Mouse (Mus musculus) embryonic facial prominence, embryonic 10.5 days (tissue): Measurements from ENCODE around the gene Tnfsf13. TPM values are rescaled to one million over a fixed set of nuclear protein-coding genes. Genes with fewer than 3 reads are reported as not detected.
"Not testable (repeated sequence)": the region's sequence is repeated elsewhere in the genome, so short reads cannot be mapped to it uniquely, and the experiment has no call there.

ENCODE experiments used
- DNase-seq: peaks from one replicate; pipeline ENCODE4 v3.0.0-alpha.2; 2017; ENCODE audit warnings: low spot score
- H3K27ac ChIP-seq: fragments of 300-500 bp; sonication (generic); replicated peaks from 2 replicates; pipeline ENCODE4 v1.5.1; 2016; ENCODE audit warnings: mild to moderate bottlenecking
- H3K27me3 ChIP-seq: fragments of 300-500 bp; sonication (generic); replicated peaks from 2 replicates; pipeline ENCODE4 v1.6.1; 2016; ENCODE audit warnings: low read depth, mild to moderate bottlenecking; ENCODE audit not compliant: poor library complexity, severe bottlenecking
- H3K36me3 ChIP-seq: fragments of 300-500 bp; sonication (generic); replicated peaks from 2 replicates; pipeline ENCODE4 v1.6.1; 2016; ENCODE audit warnings: mild to moderate bottlenecking, moderate library complexity
- H3K4me1 ChIP-seq: fragments of 300-500 bp; sonication (generic); 2 replicates; pipeline ENCODE4 v1.6.1; 2016
- H3K4me3 ChIP-seq: fragments of 300-500 bp; sonication (generic); 2 replicates; pipeline ENCODE4 v1.5.1; 2016; ENCODE audit warnings: mild to moderate bottlenecking, moderate library complexity
- H3K9me3 ChIP-seq: fragments of 300-500 bp; sonication (generic); 2 replicates; pipeline ENCODE4 v1.6.1; 2016; ENCODE audit warnings: mild to moderate bottlenecking
- WGBS: fragments of 180-500 bp; shearing (Covaris S2); methylation state at CpG from one replicate; pipeline ENCODE4 v1.1.7; 2016; 5-methylcytosine and 5-hydroxymethylcytosine counted together
- polyA plus RNA-seq: library from polyadenylated mRNA; unstranded; fragments of >200 nt; fragmentation: Nextera tagmentation; extraction: Ambion mirVana; gene quantifications from 2 replicates; pipeline ENCODE4 v1.2.1, GENCODE M21; 2016

Gene Tnfsf13
- polyA plus RNA-seq, 1 experiment from 2014 or later = not detected

- peak overlapping the region; percentile 0; the same call in 1 of the 2 replicates for H3K27ac ChIP-seq
- H3K27me3 ChIP-seq = no peaks in the 10 kb centered on the region
- H3K36me3 ChIP-seq = no peaks in the 10 kb centered on the region
- no peaks in the 10 kb centered on the region for H3K9me3 ChIP-seq
- 71% methylated on average over 20 of the region's 20 CpGs for WGBS
- no peak overlapping the region for H3K4me3 ChIP-seq
- peak; percentile 34 for DNase-seq
- peaks cover 54% of the 10 kb centered on the region for H3K4me1 ChIP-seq
Observed at GRCm38 (mm10) chr11:69712954-69713672, 27.5 kb upstream of the Tnfsf13 start.

- DNase-seq = no peak
- Histone ChIP-seq H3K27ac (no peak overlapping the region), H3K4me1 (peaks cover 53% of the 10 kb centered on the region), H3K36me3 (no peaks in the 10 kb centered on the region), H3K4me3 (no peak overlapping the region), H3K9me3 (no peaks in the 10 kb centered on the region), H3K27me3 (no peaks in the 10 kb centered on the region)
- WGBS = 83% methylated on average over 2 of the region's 2 CpGs
Observed at GRCm38 (mm10) chr11:69711082-69711481, 25.5 kb upstream of the Tnfsf13 start.

DNA sequence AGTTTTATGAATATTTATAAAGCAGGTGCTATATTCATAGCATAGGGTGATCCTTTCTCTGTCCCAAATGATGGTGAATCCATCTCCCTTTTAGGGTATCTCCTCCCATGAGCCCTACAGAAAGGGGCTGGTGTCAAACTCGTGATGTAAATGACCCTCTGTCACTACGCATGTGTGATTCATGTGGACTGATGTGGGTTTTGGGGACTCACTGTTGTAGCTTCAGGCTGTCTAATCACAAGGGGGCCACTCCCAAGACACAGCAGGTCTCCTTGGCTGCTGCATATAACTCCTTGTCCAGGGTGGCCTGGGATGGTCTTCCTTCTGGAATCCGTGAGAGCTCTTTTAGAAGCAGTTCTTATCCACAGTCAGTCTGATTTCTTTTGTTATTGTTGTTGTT is 24.9 kb upstream of the Tnfsf13 start:
- DNase-seq = no peak
- Histone ChIP-seq H3K9me3 (no peaks in the 10 kb centered on the region), H3K27me3 (no peaks in the 10 kb centered on the region), H3K27ac (no peak overlapping the region), H3K4me1 (peaks cover 47% of the 10 kb centered on the region), H3K4me3 (no peak overlapping the region), H3K36me3 (no peaks in the 10 kb centered on the region)
- WGBS = 78% methylated on average over 3 of the region's 3 CpGs

GRCm38 (mm10) chr11:69709554-69710446 is 24.2 kb upstream of the Tnfsf13 start:
- 50% methylated on average over 11 of the region's 11 CpGs for WGBS
- H3K27ac ChIP-seq = peak overlapping the region; percentile 71

DNA sequence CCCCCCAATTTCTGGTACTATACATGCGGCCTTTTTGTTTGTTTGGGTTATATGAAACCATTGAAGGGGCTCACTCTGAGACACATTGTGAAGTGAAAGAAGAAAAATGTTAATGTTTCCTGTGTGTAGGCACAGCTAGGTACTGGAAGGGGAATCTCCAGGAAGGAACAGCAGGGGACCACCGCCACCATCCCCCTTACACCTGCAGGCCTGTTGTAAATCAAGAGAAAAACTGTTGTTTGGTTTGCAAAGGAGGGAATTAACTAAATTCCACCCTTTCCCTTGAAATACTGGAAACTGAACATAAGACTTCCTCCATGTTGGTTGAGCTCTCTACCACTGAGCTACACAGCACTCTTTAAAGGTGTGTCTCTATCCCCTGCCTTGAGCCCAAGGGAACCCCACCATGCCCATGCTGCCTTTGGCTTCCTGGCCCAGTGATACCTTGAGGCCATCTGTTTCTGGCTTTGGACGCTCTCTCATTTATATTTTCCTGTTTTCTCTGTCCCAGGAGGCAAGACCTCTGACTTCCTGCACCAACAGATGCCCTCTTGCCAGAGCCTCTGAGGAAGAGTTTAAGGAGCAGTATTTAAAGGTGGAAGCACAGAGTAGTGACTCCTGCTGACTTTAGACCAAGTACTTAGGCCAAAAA is 23.2 kb upstream of the Tnfsf13 start:
- Histone ChIP-seq H3K4me3 (no peak overlapping the region), H3K9me3 (no peaks in the 10 kb centered on the region), H3K27me3 (no peaks in the 10 kb centered on the region), H3K27ac (peak overlapping the region; percentile 71; the same call in 1 of the 2 replicates), H3K36me3 (no peaks in the 10 kb centered on the region), H3K4me1 (peaks cover 46% of the 10 kb centered on the region)
- 58% methylated on average over 3 of the region's 3 CpGs for WGBS
- DNase-seq = no peak

More at GRCm38 (mm10) chr11:69709554-69710446, 24.2 kb upstream of the Tnfsf13 start:
- DNase-seq = no peak
- Histone ChIP-seq H3K4me1 (peaks cover 43% of the 10 kb centered on the region), H3K4me3 (0 out of 2 replicates have a peak overlapping the region, but pooled peaks have one; percentile 0), H3K36me3 (no peaks in the 10 kb centered on the region), H3K9me3 (no peaks in the 10 kb centered on the region), H3K27me3 (no peaks in the 10 kb centered on the region)

GRCm38 (mm10) chr11:69707873-69708381 is 22.3 kb upstream of the Tnfsf13 start:
- 87% methylated on average over 4 of the region's 4 CpGs for WGBS

GRCm38 (mm10) chr11:69707480-69707847 is 21.9 kb upstream of the Tnfsf13 start:
- no peak for DNase-seq
- Histone ChIP-seq H3K4me3 (no peak overlapping the region), H3K36me3 (no peaks in the 10 kb centered on the region), H3K27ac (no peak overlapping the region), H3K4me1 (peaks cover 38% of the 10 kb centered on the region), H3K27me3 (no peaks in the 10 kb centered on the region), H3K9me3 (no peaks in the 10 kb centered on the region)
- 90% methylated on average over 4 of the region's 4 CpGs for WGBS

More at GRCm38 (mm10) chr11:69707873-69708381, 22.3 kb upstream of the Tnfsf13 start:
- H3K4me3 ChIP-seq = no peak overlapping the region
- DNase-seq = no peak
- peaks cover 38% of the 10 kb centered on the region for H3K4me1 ChIP-seq
- H3K27me3 ChIP-seq = no peaks in the 10 kb centered on the region
- H3K9me3 ChIP-seq = no peaks in the 10 kb centered on the region
- H3K27ac ChIP-seq = no peak overlapping the region
- no peaks in the 10 kb centered on the region for H3K36me3 ChIP-seq

- 54% methylated on average over 6 of the region's 6 CpGs for WGBS
- no peaks in the 10 kb centered on the region for H3K36me3 ChIP-seq
- H3K27ac ChIP-seq = peak overlapping the region; percentile 19; the same call in 1 of the 2 replicates
- H3K9me3 ChIP-seq = no peaks in the 10 kb centered on the region
- DNase-seq = no peak
- no peak overlapping the region for H3K4me3 ChIP-seq
- H3K27me3 ChIP-seq = no peaks in the 10 kb centered on the region
- H3K4me1 ChIP-seq = peaks cover 38% of the 10 kb centered on the region
Observed at GRCm38 (mm10) chr11:69706775-69707479, 21.3 kb upstream of the Tnfsf13 start.

- DNase-seq = no peak
- Histone ChIP-seq H3K4me3 (no peak overlapping the region), H3K9me3 (no peaks in the 10 kb centered on the region), H3K27ac (no peak overlapping the region), H3K27me3 (no peaks in the 10 kb centered on the region), H3K36me3 (no peaks in the 10 kb centered on the region), H3K4me1 (peaks cover 32% of the 10 kb centered on the region)
- 38% methylated on average over 2 of the region's 2 CpGs for WGBS
Observed at GRCm38 (mm10) chr11:69704613-69705010, 19.0 kb upstream of the Tnfsf13 start.

DNA sequence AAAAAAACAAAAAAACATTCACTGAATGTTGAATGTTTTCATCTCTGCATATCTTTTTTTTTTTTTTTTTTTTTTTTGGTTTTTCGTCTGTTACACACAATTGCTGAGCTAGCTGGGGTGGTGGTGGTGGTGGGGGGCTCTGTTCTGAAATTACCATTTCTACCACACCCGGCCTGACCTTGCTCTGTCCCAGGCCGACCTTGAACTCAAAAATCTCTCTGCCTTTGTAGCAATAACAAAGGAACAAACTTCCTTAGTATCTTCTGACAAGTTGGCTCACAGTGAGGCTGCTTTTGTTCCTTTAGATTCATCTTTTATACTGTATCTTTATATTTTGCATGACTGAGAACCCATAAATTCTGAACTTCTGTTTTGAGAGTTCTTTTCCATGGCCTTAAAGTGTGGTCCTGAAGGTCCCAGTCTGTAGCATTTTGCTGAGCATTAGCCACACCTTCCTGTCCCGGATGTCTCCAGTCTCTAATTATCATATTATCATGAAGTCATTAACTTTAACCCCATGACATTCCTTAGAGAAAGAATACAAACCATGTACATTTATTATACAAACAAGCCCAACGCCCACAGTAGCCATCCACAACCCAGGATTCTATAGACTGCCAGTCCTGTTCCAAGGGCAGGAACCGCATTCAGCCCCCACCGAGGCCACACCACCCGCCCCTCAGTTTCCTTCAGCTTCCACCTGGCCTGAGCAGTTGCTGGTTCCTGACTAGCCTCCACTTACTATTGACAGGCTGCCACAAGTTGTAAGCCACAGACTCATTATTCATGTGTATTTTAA is 18.4 kb upstream of the Tnfsf13 start:
- Histone ChIP-seq H3K27me3 (no peaks in the 10 kb centered on the region), H3K4me3 (no peak overlapping the region), H3K36me3 (no peaks in the 10 kb centered on the region), H3K4me1 (peaks cover 26% of the 10 kb centered on the region), H3K27ac (no peak overlapping the region), H3K9me3 (no peaks in the 10 kb centered on the region)
- DNase-seq = no peak
- 63% methylated on average over 8 of the region's 8 CpGs for WGBS

- H3K4me3 ChIP-seq, DNase-seq, H3K9me3 ChIP-seq, H3K36me3 ChIP-seq, H3K27me3 ChIP-seq, H3K27ac ChIP-seq: not testable (repeated sequence)
- 67% methylated on average over 3 of the region's 3 CpGs for WGBS
- H3K4me1 ChIP-seq = peaks cover 20% of the 10 kb centered on the region
Observed at GRCm38 (mm10) chr11:69703381-69703780, 17.8 kb upstream of the Tnfsf13 start.
